Mouse (Mus musculus) heart, embryonic 15.5 days (tissue): ENCODE data around the gene Ren1. TPM values are rescaled to one million over a fixed set of nuclear protein-coding genes. Genes with fewer than 3 reads are reported as not detected.

ENCODE experiments used
- ATAC-seq: fragments of 200-750 bp; cut with Nextera tagmentation; replicated peaks from 2 replicates; pipeline ENCODE4 v1.8.0; 2017; ENCODE audit warnings: low read depth, moderate TSS enrichment; ENCODE audit not compliant: insufficient number of reproducible peaks, insufficient read depth, low FRiP score
- H3K27ac ChIP-seq: fragments of 300-500 bp; sonication (generic); 2 replicates; pipeline ENCODE4 v1.5.1; 2015; ENCODE audit warnings: mild to moderate bottlenecking, inconsistent platforms
- H3K27me3 ChIP-seq: fragments of 300-500 bp; sonication (generic); 2 replicates; pipeline ENCODE4 v1.6.1; 2015; ENCODE audit warnings: inconsistent platforms
- H3K36me3 ChIP-seq: fragments of 300-500 bp; sonication (generic); 2 replicates; pipeline ENCODE4 v1.6.1; 2015; ENCODE audit warnings: mild to moderate bottlenecking, inconsistent platforms
- H3K4me1 ChIP-seq: fragments of 300-500 bp; sonication (generic); replicated peaks from 2 replicates; pipeline ENCODE4 v1.6.1; 2015; ENCODE audit warnings: inconsistent platforms
- H3K4me2 ChIP-seq: fragments of 300-500 bp; sonication (generic); 2 replicates; pipeline ENCODE4 v1.6.1; 2015; ENCODE audit warnings: inconsistent platforms, mild to moderate bottlenecking, moderate library complexity
- H3K4me3 ChIP-seq: fragments of 300-500 bp; sonication (generic); 2 replicates; pipeline ENCODE4 v1.5.1; 2015; ENCODE audit warnings: mild to moderate bottlenecking, inconsistent platforms
- H3K9ac ChIP-seq: fragments of 300-500 bp; sonication (generic); 2 replicates; pipeline ENCODE4 v1.6.1; 2015; ENCODE audit warnings: mild to moderate bottlenecking, inconsistent platforms
- H3K9me3 ChIP-seq: fragments of 300-500 bp; sonication (generic); replicated peaks from 2 replicates; pipeline ENCODE4 v1.6.1; 2016; ENCODE audit warnings: inconsistent platforms
- WGBS: fragments of 180-500 bp; shearing (Covaris S2); methylation state at CpG from one replicate; pipeline ENCODE4 v1.1.7; 2015; ENCODE audit warnings: mixed read lengths; 5-methylcytosine and 5-hydroxymethylcytosine counted together
- polyA plus RNA-seq: library from polyadenylated mRNA; unstranded; fragments of >200 nt; fragmentation: Nextera tagmentation; extraction: Ambion mirVana; gene quantifications from 2 replicates; pipeline ENCODE4 v1.2.1, GENCODE M21; 2015

The Ren1 gene
- polyA plus RNA-seq, 1 experiment from 2014 or later, result 0.30 TPM

- Histone ChIP-seq H3K9ac (peak within 1 kb of the TSS; percentile 50), H3K27me3 (peaks cover 46% of the 10 kb centered on the region), H3K36me3 (no peaks in the 10 kb centered on the region), H3K4me1 (peaks cover 33% of the 10 kb centered on the region), H3K4me2 (peak within 1 kb of the TSS; percentile 99), H3K4me3 (peak within 1 kb of the TSS; percentile 65), H3K9me3 (no peaks in the 10 kb centered on the region), H3K27ac (no peak within 1 kb of the TSS)
- peak; percentile 65 for ATAC-seq
- WGBS, result under 1% methylated on average over 45 of the region's 52 CpGs
These were observed 13.1 kb downstream of the Ren1 start, which contains the start of gene Etnk2 for GRCm38 (mm10) chr1:133363276-133364021. Gene Etnk2 (plus strand): TSS chr1:133363572.

DNA sequence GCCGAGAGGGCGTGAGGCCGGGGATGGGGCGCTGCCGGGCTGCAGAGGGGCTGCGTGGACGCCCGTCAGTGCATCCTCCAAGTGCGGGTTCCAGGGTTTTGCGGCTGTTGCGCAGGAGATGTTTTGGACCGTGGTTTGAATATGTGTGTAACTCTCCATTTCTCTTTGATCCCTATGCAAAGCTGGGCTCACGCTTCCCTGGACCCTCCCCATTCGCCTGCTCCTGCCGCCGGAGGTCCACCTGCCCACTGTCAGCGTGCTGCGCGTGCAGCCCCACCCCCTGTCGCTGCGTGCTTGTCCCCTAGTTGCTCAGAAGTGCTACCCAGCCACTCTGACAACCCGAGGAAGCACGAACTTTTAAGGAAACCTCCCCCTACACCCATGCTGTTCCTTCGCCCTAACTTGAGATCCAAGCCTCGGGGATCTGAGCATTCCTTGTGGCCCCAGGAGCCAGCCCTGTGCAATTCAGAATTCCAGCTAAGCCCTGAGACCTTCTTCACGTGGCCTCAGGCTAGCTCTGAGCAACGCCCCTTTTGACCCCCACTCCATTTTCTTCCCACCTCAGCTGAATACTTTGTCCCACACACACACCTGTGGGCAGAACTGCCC, 13.8 kb downstream of the Ren1 start:
- Histone ChIP-seq H3K4me3 (peak overlapping the region; percentile 65), H3K9me3 (no peaks in the 10 kb centered on the region), H3K9ac (peak overlapping the region; percentile 50), H3K4me1 (peaks cover 33% of the 10 kb centered on the region), H3K27ac (no peak overlapping the region), H3K4me2 (peak overlapping the region; percentile 99), H3K27me3 (peaks cover 40% of the 10 kb centered on the region), H3K36me3 (no peaks in the 10 kb centered on the region)
- no peak for ATAC-seq
- WGBS, result 4% methylated on average over 27 of the region's 27 CpGs

DNA sequence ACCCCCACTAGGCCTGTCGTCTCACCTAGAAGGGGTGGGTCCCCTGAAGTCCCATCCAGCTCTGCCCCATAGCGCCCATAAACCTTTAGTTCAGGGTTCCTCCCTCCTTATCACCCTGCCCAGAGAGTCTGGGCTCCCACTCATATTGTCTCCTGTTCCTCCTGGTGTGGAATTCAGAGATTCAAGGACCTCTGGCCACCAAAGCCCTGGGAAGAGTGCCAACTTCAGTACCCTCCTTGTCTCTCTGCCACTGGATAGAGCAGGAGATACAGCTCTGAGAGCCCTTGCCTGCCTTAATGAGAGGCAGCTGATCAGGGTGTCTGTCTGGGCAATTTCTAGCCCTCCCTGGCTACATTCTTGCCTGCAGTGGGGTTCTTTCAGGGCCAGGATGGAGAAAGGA, 14.6 kb downstream of the Ren1 start:
- Histone ChIP-seq H3K9me3 (no peaks in the 10 kb centered on the region), H3K27me3 (peaks cover 39% of the 10 kb centered on the region), H3K4me3 (no peak overlapping the region), H3K27ac (no peak overlapping the region), H3K9ac (no peak overlapping the region), H3K4me1 (peaks cover 33% of the 10 kb centered on the region), H3K4me2 (peak overlapping the region; percentile 99), H3K36me3 (no peaks in the 10 kb centered on the region)
- ATAC-seq, result no peak
- 47% methylated on average over 2 of the region's 2 CpGs for WGBS

DNA sequence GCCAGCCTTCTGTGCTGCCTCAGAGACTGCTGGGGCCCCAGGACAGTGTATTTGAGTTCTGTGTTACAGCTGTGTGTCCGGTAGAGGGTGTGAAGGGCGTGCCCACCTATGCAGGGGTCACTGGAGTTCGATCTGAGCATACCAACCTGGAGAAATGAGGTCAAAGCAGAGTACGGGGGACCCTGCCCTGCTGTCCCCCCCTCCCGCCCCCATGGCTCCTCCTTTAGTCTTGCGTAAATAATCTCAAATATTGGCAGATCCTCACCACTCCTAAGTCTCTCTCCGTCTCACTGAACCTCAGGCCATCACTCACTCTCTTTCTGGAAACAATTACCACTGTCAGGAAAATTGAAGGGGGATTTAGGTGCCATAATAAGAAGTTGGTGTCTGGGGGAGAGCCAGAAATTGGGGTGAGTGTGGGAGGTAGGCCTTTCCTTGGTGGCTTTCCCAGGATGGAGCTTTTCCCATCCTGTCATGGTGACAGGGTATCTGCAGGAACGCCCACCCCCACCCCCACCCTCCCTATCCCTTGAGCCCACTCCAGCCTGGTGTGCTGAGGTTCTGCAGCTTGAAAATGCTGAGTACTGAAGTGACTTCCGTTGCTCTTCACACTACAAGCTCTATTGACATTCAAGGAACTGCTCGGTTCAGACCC, 16.8 kb downstream of the Ren1 start:
- Histone ChIP-seq H3K4me1 (peaks cover 33% of the 10 kb centered on the region), H3K9me3 (no peaks in the 10 kb centered on the region), H3K4me2 (no peak overlapping the region), H3K27me3 (peaks cover 38% of the 10 kb centered on the region), H3K4me3 (no peak overlapping the region), H3K27ac (no peak overlapping the region), H3K36me3 (no peaks in the 10 kb centered on the region), H3K9ac (no peak overlapping the region)
- 58% methylated on average over 10 of the region's 10 CpGs for WGBS
- no peak for ATAC-seq

- no peak overlapping the region for H3K27ac ChIP-seq
- WGBS, result 16% methylated on average over 11 of the region's 11 CpGs
- H3K4me2 ChIP-seq, result peak overlapping the region; percentile 14; the same call in 1 of the 2 replicates
- H3K36me3 ChIP-seq, result no peaks in the 10 kb centered on the region
- H3K9me3 ChIP-seq, result no peaks in the 10 kb centered on the region
- peaks cover 33% of the 10 kb centered on the region for H3K4me1 ChIP-seq
- no peak overlapping the region for H3K9ac ChIP-seq
- H3K4me3 ChIP-seq, result no peak overlapping the region
- peaks cover 32% of the 10 kb centered on the region for H3K27me3 ChIP-seq
- ATAC-seq, result no peak
These were observed 17.5 kb downstream of the Ren1 start for GRCm38 (mm10) chr1:133367606-133368488.

- H3K27me3 ChIP-seq, result peaks cover 28% of the 10 kb centered on the region
- no peaks in the 10 kb centered on the region for H3K9me3 ChIP-seq
- H3K4me3 ChIP-seq, result no peak overlapping the region
- no peak overlapping the region for H3K4me2 ChIP-seq
- peaks cover 26% of the 10 kb centered on the region for H3K4me1 ChIP-seq
- no peak overlapping the region for H3K9ac ChIP-seq
- H3K27ac ChIP-seq, result no peak overlapping the region
- no peak for ATAC-seq
- H3K36me3 ChIP-seq, result no peaks in the 10 kb centered on the region
- WGBS, result 58% methylated on average over 10 of the region's 10 CpGs
These were observed 18.3 kb downstream of the Ren1 start for GRCm38 (mm10) chr1:133368644-133369043.

DNA sequence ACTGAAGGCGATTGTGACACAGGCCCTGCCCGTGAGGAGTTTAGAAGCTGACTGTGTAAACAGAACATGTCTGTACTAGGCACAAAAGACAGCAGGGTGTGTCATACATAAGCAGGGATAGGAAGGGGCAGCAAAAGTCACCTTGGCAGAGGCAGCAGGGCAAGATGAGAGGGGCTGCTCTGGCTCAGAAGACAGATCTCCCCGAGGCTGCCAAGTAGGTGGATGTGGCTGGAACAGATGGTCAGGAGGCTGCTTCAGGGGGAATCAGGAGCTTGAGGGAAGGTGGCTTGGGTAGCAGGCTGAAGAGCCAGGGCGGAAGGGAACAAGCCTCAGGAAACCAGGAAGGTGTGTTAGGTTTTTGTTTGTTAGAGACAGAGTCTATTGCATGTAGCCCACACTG, 20.0 kb downstream of the Ren1 start:
- no peaks in the 10 kb centered on the region for H3K36me3 ChIP-seq
- H3K9ac ChIP-seq, result no peak overlapping the region
- H3K4me3 ChIP-seq, result no peak overlapping the region
- 65% methylated on average over 4 of the region's 4 CpGs for WGBS
- no peak for ATAC-seq
- H3K27ac ChIP-seq, result no peak overlapping the region
- H3K4me1 ChIP-seq, result peaks cover 8% of the 10 kb centered on the region
- no peak overlapping the region for H3K4me2 ChIP-seq
- H3K27me3 ChIP-seq, result peaks cover 10% of the 10 kb centered on the region
- H3K9me3 ChIP-seq, result no peaks in the 10 kb centered on the region

- no peak overlapping the region for H3K4me2 ChIP-seq
- no peak overlapping the region for H3K4me3 ChIP-seq
- H3K4me1 ChIP-seq, result peaks cover 8% of the 10 kb centered on the region
- ATAC-seq, result no peak
- no peak overlapping the region for H3K27ac ChIP-seq
- no peaks in the 10 kb centered on the region for H3K9me3 ChIP-seq
- 64% methylated on average over 6 of the region's 6 CpGs for WGBS
- peaks cover 4% of the 10 kb centered on the region; the same call in 1 of the 2 replicates for H3K27me3 ChIP-seq
- no peak overlapping the region for H3K9ac ChIP-seq
- no peaks in the 10 kb centered on the region for H3K36me3 ChIP-seq
These were observed 21.1 kb downstream of the Ren1 start for GRCm38 (mm10) chr1:133371431-133371830.

- 54% methylated on average over 8 of the region's 8 CpGs for WGBS
- Histone ChIP-seq H3K4me2 (no peak overlapping the region), H3K4me3 (no peak overlapping the region), H3K36me3 (no peaks in the 10 kb centered on the region), H3K27ac (no peak overlapping the region), H3K27me3 (no peaks in the 10 kb centered on the region), H3K4me1 (peaks cover 8% of the 10 kb centered on the region), H3K9ac (no peak overlapping the region), H3K9me3 (no peaks in the 10 kb centered on the region)
- ATAC-seq, result no peak
These were observed 21.8 kb downstream of the Ren1 start for GRCm38 (mm10) chr1:133372113-133372512.

- no peak overlapping the region for H3K9ac ChIP-seq
- no peak overlapping the region for H3K4me2 ChIP-seq
- H3K4me1 ChIP-seq, result peaks cover 16% of the 10 kb centered on the region
- H3K27me3 ChIP-seq, result no peaks in the 10 kb centered on the region
- ATAC-seq, result no peak
- 60% methylated on average over 10 of the region's 10 CpGs for WGBS
- H3K9me3 ChIP-seq, result no peaks in the 10 kb centered on the region
- no peaks in the 10 kb centered on the region for H3K36me3 ChIP-seq
- H3K4me3 ChIP-seq, result no peak overlapping the region
- H3K27ac ChIP-seq, result no peak overlapping the region
These were observed 25.5 kb downstream of the Ren1 start for GRCm38 (mm10) chr1:133375696-133376346.
